Mouse (Mus musculus): ENCODE data around the gene D830030K20Rik.
"Not testable (repeated sequence)": the region's sequence is repeated elsewhere in the genome, so short reads cannot be mapped to it uniquely, and the experiment has no call there.

Gene D830030K20Rik

GRCm38 (mm10) chr14:3208272-3209152 is at the start of gene D830030K20Rik:
TSS of gene D830030K20Rik (plus strand) at chr14:3208488.
- in situ Hi-C loops (cut with MboI, MseI), result not testable (repeated sequence)

GRCm38 (mm10) chr14:3187955-3188354 is 20.3 kb upstream of the D830030K20Rik start, which contains the start of gene Gm5795:
TSS of gene Gm5795 (plus strand) at chr14:3188255.
- in situ Hi-C loops (cut with MboI, MseI), result not testable (repeated sequence)

GRCm38 (mm10) chr14:3209367-3209766 is 1.1 kb downstream of the D830030K20Rik start:
- in situ Hi-C loops (cut with MboI, MseI), result not testable (repeated sequence)

- in situ Hi-C loops (cut with MboI, MseI), result not testable (repeated sequence)
Observed at GRCm38 (mm10) chr14:3262531-3262930, 54.2 kb downstream of the D830030K20Rik start.

All from regulatory T cell (primary cell).